Mouse (Mus musculus): ENCODE measurements at regions not wholly inside any gene's neighbourhood (a gene's known extent, or its start where the extent isn't known, plus 50 kb on each side); places are given as distances from the start of the nearest gene placed in this dataset.
"Not testable (repeated sequence)": the region's sequence is repeated elsewhere in the genome, so short reads cannot be mapped to it uniquely, and the experiment has no call there.

- DNase-seq, result no peak
Observed at GRCm38 (mm10) chr9:33039221-33039790, 403.3 kb downstream of the Ets1 start.

GRCm38 (mm10) chr9:33050789-33051188 lies 414.8 kb downstream of the Ets1 start:
- no peak for DNase-seq

- no peak for DNase-seq
Observed at GRCm38 (mm10) chr9:33060636-33061264, 424.7 kb downstream of the Ets1 start.

- DNase-seq, result no peak
Observed at GRCm38 (mm10) chr9:33062476-33062875, 426.5 kb downstream of the Ets1 start.

- DNase-seq, result no peak
Observed at GRCm38 (mm10) chr9:33065331-33065730, 429.3 kb downstream of the Ets1 start.

- DNase-seq, result no peak
Observed at GRCm38 (mm10) chr9:33067521-33067920, 431.5 kb downstream of the Ets1 start.

GRCm38 (mm10) chr9:33070116-33070515 lies 434.1 kb downstream of the Ets1 start:
- no peak for DNase-seq

GRCm38 (mm10) chr9:33080271-33080670 lies 444.2 kb downstream of the Ets1 start:
- no peak for DNase-seq

- DNase-seq, result no peak
Observed at GRCm38 (mm10) chr9:33080774-33081173, 444.8 kb downstream of the Ets1 start.

- no peak for DNase-seq
Observed at GRCm38 (mm10) chr9:33089977-33090376, 454.0 kb downstream of the Ets1 start.

GRCm38 (mm10) chr9:33091664-33092063 lies 455.6 kb downstream of the Ets1 start:
- no peak for DNase-seq

- peak; percentile 18 for DNase-seq
Observed at GRCm38 (mm10) chr9:33095654-33096053, 459.6 kb downstream of the Ets1 start.

- no peak for DNase-seq
Observed at GRCm38 (mm10) chr9:33101206-33101605, 465.2 kb downstream of the Ets1 start.

- no peak for DNase-seq
Observed at GRCm38 (mm10) chr9:33104623-33105074, 468.6 kb downstream of the Ets1 start.

GRCm38 (mm10) chr9:33123841-33124240 lies 487.8 kb downstream of the Ets1 start:
- DNase-seq, result no peak

- DNase-seq, result no peak
Observed at GRCm38 (mm10) chr9:33152186-33152585, 516.2 kb downstream of the Ets1 start.

GRCm38 (mm10) chr9:33168159-33168558 lies 532.1 kb downstream of the Ets1 start:
- DNase-seq, result no peak

- not testable (repeated sequence) for DNase-seq
Observed at GRCm38 (mm10) chr9:33169093-33169492, 533.1 kb downstream of the Ets1 start.

GRCm38 (mm10) chr9:33180066-33180465 lies 544.0 kb downstream of the Ets1 start:
- DNase-seq, result no peak

GRCm38 (mm10) chr9:33187187-33187586 lies 551.2 kb downstream of the Ets1 start:
- no peak for DNase-seq

GRCm38 (mm10) chr9:33209083-33209482 lies 573.1 kb downstream of the Ets1 start:
- no peak for DNase-seq

GRCm38 (mm10) chr9:33214523-33214922 lies 578.5 kb downstream of the Ets1 start:
- DNase-seq, result no peak

- no peak for DNase-seq
Observed at GRCm38 (mm10) chr9:33220981-33221380, 585.0 kb downstream of the Ets1 start.

- DNase-seq, result no peak
Observed at GRCm38 (mm10) chr9:33222066-33222805, 586.2 kb downstream of the Ets1 start.

All from cerebellum, adult 9-11 months (tissue).